8 mouse cellular contexts compared by ENCODE assay signal in genomic region chr5:135001309-135001708, GRCm38 (mm10). TPM values are rescaled to one million over a fixed set of nuclear protein-coding genes. Genes with fewer than 3 reads are reported as not detected.
DNase-seq lines count a peak whose midpoint lies in the region; ATAC-seq and TF ChIP-seq lines count a peak whose summit lies in the region.

No protein-coding gene starts in this region.

- no peak overlapping the region for H3K27ac ChIP-seq in left cerebral cortex, adult 2 months
- no peak overlapping the region for H3K27ac ChIP-seq in hindbrain, embryonic 11.5 days (ENCODE audit: low read depth, low read length)
- peak overlapping the region; percentile 50; the same call in 1 of the 2 replicates for H3K27ac ChIP-seq in limb, embryonic 12.5 days
- H3K27ac ChIP-seq in midbrain, embryonic 11.5 days (ENCODE audit: low read depth, low read length): no peak overlapping the region

- H3K9me3 ChIP-seq in hindbrain, embryonic 11.5 days (ENCODE audit: control insufficient read depth, low read length): no peaks in the 10 kb centered on the region
- H3K9me3 ChIP-seq in limb, embryonic 12.5 days: no peaks in the 10 kb centered on the region
- H3K9me3 ChIP-seq in midbrain, embryonic 11.5 days (ENCODE audit: control insufficient read depth, low read length): no peaks in the 10 kb centered on the region

- intact Hi-C loops in left cerebral cortex, adult 2 months (cut with DNase I): no loop called here
- intact Hi-C loops in left cerebral cortex, postnatal 25 days (cut with DNase I): no loop called here

- H3K27me3 ChIP-seq in hindbrain, embryonic 11.5 days (ENCODE audit: control insufficient read depth, insufficient read depth, low read length): no peaks in the 10 kb centered on the region
- peaks cover 4% of the 10 kb centered on the region; the same call in 1 of the 2 replicates for H3K27me3 ChIP-seq in limb, embryonic 12.5 days
- H3K27me3 ChIP-seq in midbrain, embryonic 11.5 days (ENCODE audit: control insufficient read depth, insufficient read depth, low read length): no peaks in the 10 kb centered on the region

- peak overlapping the region; percentile 29 for H3K4me2 ChIP-seq in hindbrain, embryonic 11.5 days (replicated peaks; ENCODE audit: low read depth, low read length)
- H3K4me2 ChIP-seq in limb, embryonic 12.5 days: peak overlapping the region; percentile 17
- H3K4me2 ChIP-seq in midbrain, embryonic 11.5 days: peak overlapping the region; percentile 34

- H3K9ac ChIP-seq in hindbrain, embryonic 11.5 days (ENCODE audit: low read depth, low read length): 0 out of 2 replicates have a peak overlapping the region, but pooled peaks have one; percentile 25
- H3K9ac ChIP-seq in limb, embryonic 12.5 days (replicated peaks): no peak overlapping the region
- H3K9ac ChIP-seq in midbrain, embryonic 11.5 days (ENCODE audit: low read length): peak overlapping the region; percentile 33

- peak; percentile 53; the same call in 1 of the 2 replicates for ATAC-seq in hindbrain, embryonic 11.5 days (ENCODE audit: low FRiP score)
- 0 out of 2 replicates have a peak, but pooled peaks have one; percentile 9 for ATAC-seq in limb, embryonic 12.5 days (ENCODE audit: insufficient number of reproducible peaks, insufficient read depth, low FRiP score, low TSS enrichment, low read depth)
- ATAC-seq in midbrain, embryonic 11.5 days (ENCODE audit: low FRiP score): peak; percentile 42; the same call in 1 of the 2 replicates

- no peaks in the 10 kb centered on the region for H3K36me3 ChIP-seq in hindbrain, embryonic 11.5 days (ENCODE audit: control insufficient read depth, insufficient read depth, low read length)
- H3K36me3 ChIP-seq in limb, embryonic 12.5 days: no peaks in the 10 kb centered on the region
- no peaks in the 10 kb centered on the region for H3K36me3 ChIP-seq in midbrain, embryonic 11.5 days (ENCODE audit: control insufficient read depth, insufficient read depth, low read length)

- peak; percentile 25 for TF ChIP-seq CTCF in left cerebral cortex, adult 2 months (IDR thresholded peaks at IDR 0.05)

- H3K4me1 ChIP-seq in hindbrain, embryonic 11.5 days (replicated peaks; ENCODE audit: control insufficient read depth, insufficient read depth, low read length): no peaks in the 10 kb centered on the region; the same call in 1 of the 2 replicates
- H3K4me1 ChIP-seq in limb, embryonic 12.5 days (replicated peaks): peaks cover 15% of the 10 kb centered on the region
- peaks cover 6% of the 10 kb centered on the region for H3K4me1 ChIP-seq in midbrain, embryonic 11.5 days (ENCODE audit: control insufficient read depth, insufficient read depth, low read length)

- DNase-seq in left cerebral cortex, adult 2 months (ENCODE audit: extremely low spot score in 1 of 2, low spot score in 2 of 2): no peak
- no peak for DNase-seq in left cerebral cortex, postnatal 25 days (ENCODE audit: low spot score in 2 of 2)
- DNase-seq in cerebellum, postnatal 36 days: peak; percentile 53 to 61
- DNase-seq in hindbrain, embryonic 11.5 days (ENCODE audit: low spot score): peak; percentile 72
- peak; percentile 93 for DNase-seq in midbrain, embryonic 11.5 days (ENCODE audit: low spot score, missing footprints)
- DNase-seq in thymus, postnatal 14 days: peak; percentile 73
- DNase-seq in spleen, postnatal 14 days (ENCODE audit: low spot score in 2 of 2): no peak

- 1% methylated on average over 14 of the region's 14 CpGs for WGBS in hindbrain, embryonic 11.5 days
- WGBS in limb, embryonic 12.5 days: 2% methylated on average over 14 of the region's 14 CpGs
- under 1% methylated on average over 14 of the region's 14 CpGs for WGBS in midbrain, embryonic 11.5 days

- no peak overlapping the region for H3K4me3 ChIP-seq in left cerebral cortex, adult 2 months
- no peak overlapping the region for H3K4me3 ChIP-seq in hindbrain, embryonic 11.5 days (ENCODE audit: low read depth, low read length)
- H3K4me3 ChIP-seq in limb, embryonic 12.5 days (replicated peaks): no peak overlapping the region
- no peak overlapping the region for H3K4me3 ChIP-seq in midbrain, embryonic 11.5 days (ENCODE audit: low read depth, low read length)

RNA-seq across cellular contexts. Expression of gene Abhd11, which starts 7.6 kb away (rescaled TPM):
- 10 to 100 TPM; 31.3 to 39.3 TPM for total RNA-seq in left cerebral cortex, adult 2 months (2021)
- total RNA-seq in left cerebral cortex, postnatal 25 days (2021): 10 to 100 TPM; 35.5 to 41.4 TPM
- polyA plus RNA-seq in hindbrain, embryonic 11.5 days (2014; fragmentation: Nextera tagmentation; extraction: Ambion mirVana): 45.1 and 48.3 TPM in 2 replicates
- polyA plus RNA-seq in limb, embryonic 12.5 days (2016; fragmentation: Nextera tagmentation; extraction: Ambion mirVana): 32.6 and 36.7 TPM in 2 replicates
- polyA plus RNA-seq in midbrain, embryonic 11.5 days (2014; fragmentation: Nextera tagmentation; extraction: Ambion mirVana): 37.8 and 41.2 TPM in 2 replicates

RNA-seq across cellular contexts. Expression of gene Cldn3, which starts 15.3 kb away (rescaled TPM):
- under 1 TPM; 0.81 to 0.82 TPM for total RNA-seq in left cerebral cortex, adult 2 months (2021)
- under 1 TPM; 0.39 to 0.62 TPM for total RNA-seq in left cerebral cortex, postnatal 25 days (2021)
- polyA plus RNA-seq in hindbrain, embryonic 11.5 days (2014; fragmentation: Nextera tagmentation; extraction: Ambion mirVana): 3.5 and 5.3 TPM in 2 replicates
- polyA plus RNA-seq in limb, embryonic 12.5 days (2016; fragmentation: Nextera tagmentation; extraction: Ambion mirVana): 4.7 and 5.8 TPM in 2 replicates
- polyA plus RNA-seq in midbrain, embryonic 11.5 days (2014; fragmentation: Nextera tagmentation; extraction: Ambion mirVana): 0.59 and 1.4 TPM in 2 replicates

RNA-seq across cellular contexts. Expression of gene Stx1a, which starts 22.0 kb away (rescaled TPM):
- 100 to 1,000 TPM; 340 to 346 TPM for total RNA-seq in left cerebral cortex, adult 2 months (2021)
- total RNA-seq in left cerebral cortex, postnatal 25 days (2021): 100 to 1,000 TPM; 388 to 416 TPM
- polyA plus RNA-seq in hindbrain, embryonic 11.5 days (2014; fragmentation: Nextera tagmentation; extraction: Ambion mirVana): 21.8 and 24.0 TPM in 2 replicates
- polyA plus RNA-seq in limb, embryonic 12.5 days (2016; fragmentation: Nextera tagmentation; extraction: Ambion mirVana): 9.7 and 10.8 TPM in 2 replicates
- polyA plus RNA-seq in midbrain, embryonic 11.5 days (2014; fragmentation: Nextera tagmentation; extraction: Ambion mirVana): 16.1 and 17.7 TPM in 2 replicates

RNA-seq across cellular contexts. Expression of gene Cldn4, which starts 54.6 kb away (rescaled TPM):
- total RNA-seq in left cerebral cortex, adult 2 months (2021): not detected
- not detected for total RNA-seq in left cerebral cortex, postnatal 25 days (2021)
- polyA plus RNA-seq in hindbrain, embryonic 11.5 days (2014; fragmentation: Nextera tagmentation; extraction: Ambion mirVana): 7.8 and 10.2 TPM in 2 replicates
- 7.7 and 10.1 TPM in 2 replicates for polyA plus RNA-seq in limb, embryonic 12.5 days (2016; fragmentation: Nextera tagmentation; extraction: Ambion mirVana)
- 2.5 and 2.7 TPM in 2 replicates for polyA plus RNA-seq in midbrain, embryonic 11.5 days (2014; fragmentation: Nextera tagmentation; extraction: Ambion mirVana)

Comparison
In these comparisons a context has a peak if more than half of its experiments do, and no peak if none do; other contexts are left out.
1. DNase-seq: peak in cerebellum, postnatal 36 days (2 of 2), hindbrain, embryonic 11.5 days (single experiment), midbrain, embryonic 11.5 days (single experiment) and thymus, postnatal 14 days (single experiment); none in left cerebral cortex, adult 2 months (0 of 2), left cerebral cortex, postnatal 25 days (0 of 2) and spleen, postnatal 14 days (0 of 2).
2. Peak in every context shown above with its lines, with median percentiles within 50 percentile points of each other: ATAC-seq and H3K4me2 ChIP-seq.